Mouse (Mus musculus): Measurements from ENCODE around the gene Ripply3. TPM values are rescaled to one million over a fixed set of nuclear protein-coding genes. Genes with fewer than 3 reads are reported as not detected.

Ripply3 gene
- total and polyA plus RNA-seq, 3 experiments, result 0.28 to 6.1 (median 1.3) TPM

GRCm38 (mm10) chr16:94370173-94370914, 42.1 kb downstream of the Ripply3 start, which contains the start of gene Ttc3:
Gene Ttc3 (plus strand): TSS chr16:94370618.
- Histone ChIP-seq H3K9me3 (replicated peaks; ENCODE audit: low read length) (no peaks in the 10 kb centered on the region), H3K4me2 (ENCODE audit: insufficient read depth, low read depth, poor library complexity, severe bottlenecking) (peak within 1 kb of the TSS; percentile 90), H3K27me3 (replicated peaks) (no peaks in the 10 kb centered on the region), H3K27ac (ENCODE audit: insufficient read depth, low read depth) (peak within 1 kb of the TSS; percentile 54), H3K4me3 (replicated peaks in 1 of 3; ENCODE audit: low read depth in 2 of 3, low read length in 2 of 3, poor library complexity in 1 of 3) (peak within 1 kb of the TSS; percentile 73 to 94 (median 83)), H3K36me3 (replicated peaks in 1 of 2; ENCODE audit: control insufficient read depth in 1 of 2, insufficient read depth in 1 of 2, low read length in 1 of 2) (peaks cover 2 to 19% of the 10 kb centered on the region in 2 experiments), H3K9ac (ENCODE audit: insufficient read depth, low read depth) (peak within 1 kb of the TSS; percentile 77), H3K4me1 (ENCODE audit: control insufficient read depth in 1 of 2, insufficient read depth in 2 of 2) (peaks cover 8 to 54% of the 10 kb centered on the region in 2 experiments; a peak in 3 of 4 replicates), H3K79me2 (replicated peaks; ENCODE audit: control insufficient read depth, extremely low read depth, insufficient read depth, poor library complexity, severe bottlenecking) (peaks cover 25% of the 10 kb centered on the region)
- in situ Hi-C loops (cut with MboI; ENCODE audit: low pct_ligation_motif_present, low pct_unique_long_range_greater_than_20kb, low sequenced_read_pairs) (no loop called here), dilution Hi-C loops (cut with MboI; ENCODE audit: extremely low pct_ligation_motif_present, extremely low pct_unique_long_range_greater_than_20kb, low sequenced_read_pairs) (no loop called here)
- peak; percentile 89 for DNase-seq (ENCODE audit: extremely low read depth)
- TF ChIP-seq USF2 (conservative IDR thresholded peaks at IDR 0.05; ENCODE audit: low read depth, low read length), result peak; percentile 91
- TF ChIP-seq POLR2AphosphoS2 (IDR thresholded peaks at IDR 0.05; ENCODE audit: low read depth, low read length), result no peak; the same call in 1 of the 2 replicates
- TF ChIP-seq ZC3H11A (IDR thresholded peaks at IDR 0.05; ENCODE audit: low read depth, low read length), result no peak
- no peak for TF ChIP-seq CHD1 (IDR thresholded peaks at IDR 0.05; ENCODE audit: low read depth, low read length)
- TF ChIP-seq PAX5 (IDR thresholded peaks at IDR 0.05; ENCODE audit: low read length), result no peak
- no peak for TF ChIP-seq CTCF (conservative IDR thresholded peaks at IDR 0.05 in 1 of 2, IDR thresholded peaks at IDR 0.05 in 1 of 2; ENCODE audit: low read depth in 2 of 2, low read length in 2 of 2)
- peak; percentile 76 for TF ChIP-seq ZMIZ1 (IDR thresholded peaks at IDR 0.05; ENCODE audit: low read depth, low read length)
- TF ChIP-seq NELFE (IDR thresholded peaks at IDR 0.05; ENCODE audit: low read depth, low read length), result peak; percentile 88
- peak; percentile 88 for TF ChIP-seq MAZ (IDR thresholded peaks at IDR 0.05; ENCODE audit: low read depth, low read length)
- peak; percentile 26; the same call in 1 of the 2 replicates for TF ChIP-seq IRF4 (IDR thresholded peaks at IDR 0.05; ENCODE audit: low read depth, low read length)
- peak; percentile 75 for TF ChIP-seq TCF12 (IDR thresholded peaks at IDR 0.05; ENCODE audit: low read depth, low read length)
- no peak for TF ChIP-seq CHD2 (IDR thresholded peaks at IDR 0.05; ENCODE audit: low read length)
- TF ChIP-seq SMC3 (IDR thresholded peaks at IDR 0.05; ENCODE audit: low read depth, low read length), result no peak
- peak; percentile 94 for TF ChIP-seq MAX (IDR thresholded peaks at IDR 0.05; ENCODE audit: low read length)
- TF ChIP-seq ETS1 (conservative IDR thresholded peaks at IDR 0.05; ENCODE audit: low read depth, low read length), result 0 out of 2 replicates have a peak, but pooled peaks have one; percentile 27
- 0 out of 2 replicates have a peak, but pooled peaks have one; percentile 32 for TF ChIP-seq TBP (conservative IDR thresholded peaks at IDR 0.05; ENCODE audit: low read depth, low read length)
- TF ChIP-seq MAFK (IDR thresholded peaks at IDR 0.05; ENCODE audit: insufficient replicate concordance, low read length), result no peak
- TF ChIP-seq BHLHE40 (IDR thresholded peaks at IDR 0.05; ENCODE audit: low read depth, low read length), result peak; percentile 87
- TF ChIP-seq ZNF384 (IDR thresholded peaks at IDR 0.05; ENCODE audit: low read depth, low read length), result peak; percentile 94
- TF ChIP-seq SIN3A (IDR thresholded peaks at IDR 0.05; ENCODE audit: low read length), result peak; percentile 89; the same call in 1 of the 2 replicates
- TF ChIP-seq POLR2A (IDR thresholded peaks at IDR 0.05; ENCODE audit: low read depth, low read length), result peak; percentile 92
- no peak for TF ChIP-seq E2F4 (IDR thresholded peaks at IDR 0.05; ENCODE audit: insufficient replicate concordance, low read depth, low read length)
- no peak for TF ChIP-seq GABPA (IDR thresholded peaks at IDR 0.05; ENCODE audit: insufficient replicate concordance, low read depth, low read length)
- peak; percentile 80; the same call in 1 of the 2 replicates for TF ChIP-seq UBTF (IDR thresholded peaks at IDR 0.05; ENCODE audit: low read depth, low read length)
- peak; percentile 64 for TF ChIP-seq HCFC1 (IDR thresholded peaks at IDR 0.05; ENCODE audit: low read depth, low read length)
- TF ChIP-seq JUND (conservative IDR thresholded peaks at IDR 0.05; ENCODE audit: low read depth, low read length), result no peak
- peak; percentile 26 for TF ChIP-seq ELF1 (IDR thresholded peaks at IDR 0.05; ENCODE audit: low read depth, low read length)
- peak; percentile 66; the same call in 1 of the 2 replicates for TF ChIP-seq RCOR1 (conservative IDR thresholded peaks at IDR 0.05; ENCODE audit: low read depth, low read length)
- TF ChIP-seq RAD21 (IDR thresholded peaks at IDR 0.05; ENCODE audit: low read depth, low read length), result no peak
- TF ChIP-seq KAT2A (IDR thresholded peaks at IDR 0.05; ENCODE audit: insufficient replicate concordance, low read length), result 0 out of 2 replicates have a peak, but pooled peaks have one; percentile 49
- no peak for TF ChIP-seq ZKSCAN1 (IDR thresholded peaks at IDR 0.05; ENCODE audit: borderline replicate concordance, low read depth, low read length)
- peak; percentile 93 for TF ChIP-seq NRF1 (IDR thresholded peaks at IDR 0.05; ENCODE audit: low read depth, low read length)
- TF ChIP-seq MEF2A (IDR thresholded peaks at IDR 0.05; ENCODE audit: borderline replicate concordance, low read depth, low read length), result no peak; the same call in 1 of the 2 replicates
- peak; percentile 99 for TF ChIP-seq USF1 (IDR thresholded peaks at IDR 0.05; ENCODE audit: low read depth, low read length)
- peak; percentile 92; the same call in 1 of the 2 replicates for TF ChIP-seq MXI1 (IDR thresholded peaks at IDR 0.05; ENCODE audit: low read depth, low read length)
- TF ChIP-seq EP300 (IDR thresholded peaks at IDR 0.05; ENCODE audit: low read length), result no peak
- TF ChIP-seq JUN (IDR thresholded peaks at IDR 0.05; ENCODE audit: insufficient read depth, low read depth, low read length), result no peak
- TF ChIP-seq MYC (IDR thresholded peaks at IDR 0.05; ENCODE audit: low read depth, low read length), result peak; percentile 28; the same call in 1 of the 2 replicates

Data from CH12.LX (cell line).